Mouse (Mus musculus) brain, embryonic 14.5 days (tissue): ENCODE data around the gene C1qtnf6.

ENCODE experiments used
- CTCF ChIP-seq: fragments of 200-500 bp; IDR thresholded peaks from 2 replicates; pipeline ENCODE4 v1.5.1; 2012; ENCODE audit warnings: inconsistent platforms, mild to moderate bottlenecking, moderate library complexity, borderline replicate concordance; ENCODE audit not compliant: insufficient read depth, insufficient read length; ENCODE audit errors: extremely low read depth
- POLR2A ChIP-seq: fragments of 200-500 bp; IDR thresholded peaks from 2 replicates; pipeline ENCODE4 v1.6.1; 2012; ENCODE audit warnings: mild to moderate bottlenecking, inconsistent platforms, borderline replicate concordance; ENCODE audit not compliant: poor library complexity, insufficient read depth, insufficient read length, severe bottlenecking; ENCODE audit errors: extremely low read depth

GRCm38 (mm10) chr15:78571554-78572269 lies 40.5 kb upstream of the C1qtnf6 start:
- TF ChIP-seq CTCF (no peak), POLR2A (no peak)
